Mouse (Mus musculus): ENCODE results near the gene Vgll2.

Gene Vgll2

GRCm38 (mm10) chr10:52022413-52023212 lies at the start of gene Vgll2:
TSS of gene Vgll2 (plus strand) at chr10:52022502.
- no peak for DNase-seq

DNA sequence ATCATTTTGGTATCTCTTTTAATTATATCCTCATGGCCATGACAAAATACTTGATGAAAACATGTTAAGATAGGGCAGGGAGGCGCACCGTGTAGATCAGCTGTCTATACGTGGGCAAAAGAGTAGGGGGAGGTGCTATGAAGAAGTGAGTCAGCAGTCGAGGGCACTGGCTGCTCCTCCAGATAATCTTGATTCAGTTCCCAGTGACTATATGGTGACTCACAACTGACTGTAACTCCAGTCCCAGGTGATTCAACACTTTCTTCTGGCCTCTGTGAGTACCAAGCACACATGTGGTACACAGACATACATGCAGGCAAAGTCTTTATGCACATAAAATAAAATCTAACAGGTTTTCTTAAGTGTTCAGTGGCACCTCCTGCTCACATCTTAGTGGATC lies 47.2 kb upstream of the Vgll2 start:
- no peak for DNase-seq

DNA sequence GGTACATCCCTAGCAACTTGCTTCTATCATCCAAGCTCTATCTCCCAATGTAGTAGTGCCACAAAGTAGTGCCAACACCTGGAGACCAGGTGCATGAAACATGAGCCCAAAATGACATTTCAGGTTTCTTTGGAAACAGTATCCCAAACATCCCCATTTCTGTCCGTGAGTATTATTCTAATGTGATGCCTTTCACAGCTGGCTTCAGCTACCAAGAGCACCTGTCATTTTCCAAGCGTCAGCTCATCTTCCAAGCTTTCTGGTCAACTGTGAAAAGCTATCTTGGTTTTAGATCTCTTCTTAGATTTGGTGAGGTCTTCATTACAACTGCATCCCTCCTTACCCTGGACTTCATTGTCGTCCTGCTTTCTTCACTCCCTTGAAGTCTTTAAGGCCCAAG lies 46.7 kb upstream of the Vgll2 start:
- DNase-seq: no peak

GRCm38 (mm10) chr10:51981651-51982050 lies 40.7 kb upstream of the Vgll2 start:
- DNase-seq: no peak

- no peak for DNase-seq
These were observed 39.9 kb upstream of the Vgll2 start for GRCm38 (mm10) chr10:51982395-51982794.

DNA sequence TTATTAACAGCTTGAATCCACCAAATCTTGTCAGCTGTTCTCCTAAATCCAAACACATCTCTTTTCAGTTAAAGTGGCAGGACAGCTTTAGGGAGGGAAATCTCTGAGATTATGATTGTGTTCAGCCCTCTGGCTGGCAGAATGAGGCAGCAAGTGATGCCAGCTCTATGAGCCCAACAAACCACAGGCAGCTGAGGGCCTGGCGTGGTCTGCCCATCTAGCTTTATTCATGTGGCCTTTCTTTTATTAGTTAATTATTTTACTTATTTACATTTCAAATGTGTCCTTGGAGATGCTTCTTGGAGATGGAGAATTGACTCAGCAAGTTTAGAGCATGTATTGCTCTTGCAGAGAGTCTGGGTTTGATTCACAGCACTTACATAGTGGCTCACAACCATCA lies 3.8 kb upstream of the Vgll2 start:
- no peak for DNase-seq

- DNase-seq: no peak
These were observed 1.1 kb upstream of the Vgll2 start for GRCm38 (mm10) chr10:52021231-52021630.

GRCm38 (mm10) chr10:52021736-52022394 lies 437 bp upstream of the Vgll2 start:
- DNase-seq: no peak

- no peak for DNase-seq
These were observed 1.1 kb downstream of the Vgll2 start for GRCm38 (mm10) chr10:52023213-52024052.

DNA sequence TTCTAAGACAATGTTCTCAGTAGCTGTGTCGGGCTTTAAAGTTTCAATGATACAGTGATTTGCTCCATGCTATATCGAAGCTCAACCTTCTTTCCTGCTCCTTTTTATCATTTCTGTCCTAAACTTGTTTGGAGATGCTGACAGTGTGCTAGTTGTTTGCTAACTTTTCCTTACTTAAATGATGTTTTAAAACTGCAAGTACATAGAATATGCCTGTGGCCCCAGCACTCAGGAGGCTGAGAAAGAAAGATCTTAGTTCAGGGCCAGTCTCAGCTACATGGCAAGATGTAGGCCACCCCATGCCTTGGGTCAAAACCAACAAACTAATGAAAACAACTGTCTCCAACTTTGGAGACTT lies 1.7 kb downstream of the Vgll2 start:
- no peak for DNase-seq

DNA sequence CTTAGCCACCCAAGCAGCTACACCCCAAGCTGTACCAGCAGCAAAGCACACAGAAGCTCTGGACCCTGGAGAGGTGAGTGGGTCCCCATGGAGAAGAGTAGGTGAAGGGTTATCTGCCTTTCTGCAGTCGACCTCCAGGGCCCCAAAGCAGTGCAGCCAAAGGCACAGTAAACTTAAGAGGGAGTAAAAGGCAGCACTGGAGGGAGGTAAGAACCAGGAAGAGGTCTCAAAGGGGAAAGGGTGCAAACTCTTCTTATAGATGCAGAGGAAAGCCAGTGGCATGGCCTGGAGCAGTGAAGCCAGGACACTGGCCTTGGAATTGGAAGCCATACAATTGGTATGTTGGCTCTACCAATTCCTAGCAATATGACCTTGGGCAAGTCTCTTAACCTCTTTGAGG lies 3.0 kb downstream of the Vgll2 start:
- DNase-seq: no peak

DNA sequence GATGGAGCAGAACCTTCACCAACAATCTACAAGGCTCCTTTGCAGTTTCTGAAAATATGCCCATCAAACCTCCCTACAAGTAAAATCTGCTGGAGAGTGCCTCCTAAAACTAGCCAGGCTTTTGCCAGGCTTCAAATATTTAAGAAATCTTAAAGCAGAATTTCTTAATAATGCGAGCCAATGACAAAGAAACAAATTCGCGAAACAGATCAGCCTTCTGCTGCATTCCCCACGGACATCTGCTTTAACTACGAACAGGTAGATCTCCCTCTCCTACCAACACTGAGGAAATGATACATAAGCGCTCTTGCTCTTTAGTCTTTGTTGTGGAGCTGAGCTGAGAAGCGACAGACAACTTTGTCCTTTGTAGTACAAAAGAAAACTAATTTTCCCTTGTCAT lies 3.5 kb downstream of the Vgll2 start:
- DNase-seq: no peak

GRCm38 (mm10) chr10:52027161-52028035 lies 5.1 kb downstream of the Vgll2 start:
- no peak for DNase-seq

- DNase-seq: no peak
These were observed 6.5 kb downstream of the Vgll2 start for GRCm38 (mm10) chr10:52028561-52029370.

DNA sequence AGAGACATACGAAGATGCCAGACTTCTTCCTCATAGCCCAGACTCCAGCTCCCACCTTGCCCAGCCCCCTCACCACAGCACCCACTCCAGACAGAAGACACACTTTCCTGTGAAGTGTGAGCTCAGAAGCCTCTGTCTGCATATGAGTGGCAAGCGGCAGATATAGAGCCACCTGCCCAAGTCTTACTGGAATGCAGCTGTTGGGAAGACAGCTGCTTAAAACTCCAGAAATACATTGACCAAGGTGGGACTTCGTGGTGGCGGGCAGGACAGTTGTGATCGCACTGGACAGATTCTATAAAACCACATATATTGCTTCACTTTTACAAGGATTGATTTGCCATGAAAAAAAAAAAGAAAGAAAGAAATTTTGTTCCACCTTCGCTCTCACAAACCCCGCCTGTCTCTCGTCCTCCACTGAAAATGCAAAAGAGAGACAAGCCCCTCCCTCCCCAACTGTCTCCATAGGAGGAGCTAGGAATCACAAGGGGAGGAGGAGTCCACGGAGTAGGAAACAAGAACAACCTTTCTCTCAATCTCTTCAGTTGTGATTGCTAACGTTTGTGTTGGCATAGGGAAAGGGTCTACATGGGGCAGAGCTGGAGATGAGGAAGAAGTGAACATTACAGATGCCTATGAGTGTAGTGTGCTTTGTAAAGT lies 7.2 kb downstream of the Vgll2 start:
- no peak for DNase-seq

- DNase-seq: no peak
These were observed 11.4 kb downstream of the Vgll2 start for GRCm38 (mm10) chr10:52033729-52034128.

GRCm38 (mm10) chr10:52039392-52039791 lies 17.1 kb downstream of the Vgll2 start:
- no peak for DNase-seq

DNA sequence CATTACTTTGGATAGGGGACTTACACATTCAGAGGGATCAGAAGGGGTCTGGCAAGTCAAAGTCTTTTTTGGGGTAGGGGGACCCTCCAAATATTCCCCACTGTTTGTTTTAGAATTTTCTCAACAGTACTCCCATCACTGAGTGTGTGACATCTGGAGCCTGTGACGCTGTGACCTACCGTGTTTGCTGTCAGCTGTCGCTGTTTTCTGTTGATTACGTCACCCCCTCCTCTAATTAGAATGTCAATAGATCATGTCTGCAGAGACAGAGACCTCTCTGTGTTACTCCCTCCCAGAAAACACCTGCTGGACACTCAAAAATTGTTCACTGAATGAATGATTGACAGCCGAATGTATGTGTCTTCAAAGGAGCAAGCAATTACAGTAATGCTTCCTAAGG lies 20.8 kb downstream of the Vgll2 start:
- DNase-seq: no peak

- DNase-seq: no peak
These were observed 26.0 kb downstream of the Vgll2 start for GRCm38 (mm10) chr10:52048287-52048686.

DNA sequence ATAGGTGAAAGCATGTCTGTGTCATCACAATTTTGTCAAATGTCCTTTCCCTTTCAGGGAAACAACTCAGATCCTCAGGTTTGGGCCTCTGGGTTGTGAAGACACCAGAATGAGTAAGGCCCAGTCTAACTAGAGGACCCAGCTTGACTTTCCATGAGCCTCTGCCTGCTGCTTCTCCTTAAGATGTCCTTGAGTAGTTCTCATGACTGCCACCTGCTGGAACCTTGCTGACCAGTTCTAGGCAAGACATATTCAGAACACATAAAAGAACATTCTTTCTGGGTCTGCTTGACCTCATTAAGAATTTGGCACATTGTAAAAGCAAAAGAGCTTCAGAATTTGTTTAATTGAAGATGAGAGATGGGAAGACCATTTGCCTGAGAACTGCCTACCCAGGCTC lies 50.2 kb downstream of the Vgll2 start:
- no peak for DNase-seq

All from thymus, postnatal 36 days (tissue).